ENCODE assay signal across 7 mouse cellular contexts in the genomic region with DNA sequence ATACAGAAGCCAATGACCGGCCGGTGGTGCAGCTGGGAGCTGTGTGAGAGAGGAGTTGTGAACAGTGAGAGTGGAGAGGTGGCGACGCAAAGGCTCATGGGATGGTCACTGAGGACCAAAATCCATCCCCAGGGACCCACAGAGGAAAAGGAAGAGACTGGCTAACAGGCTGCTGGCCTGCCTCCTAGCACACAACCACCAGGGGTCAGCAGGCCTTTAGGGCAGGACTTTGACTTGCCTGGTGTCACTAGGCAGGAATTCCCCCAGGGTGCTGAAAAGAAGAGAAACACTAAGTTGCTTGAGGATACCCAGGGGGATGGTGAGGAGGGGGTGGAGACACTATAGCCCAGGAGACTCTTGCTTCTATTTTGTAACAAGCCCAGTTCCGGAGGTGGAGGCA. TPM values are rescaled to one million over a fixed set of nuclear protein-coding genes. Genes with fewer than 3 reads are reported as not detected.
A peak's percentile ranks its signal among the peaks of the same experiment; 100 is the strongest.
DNase-seq lines count a peak whose midpoint lies in the region; ATAC-seq lines count a peak whose summit lies in the region.

No protein-coding gene starts in this region.

- peaks cover 54% of the 10 kb centered on the region for H3K27me3 ChIP-seq in midbrain, embryonic 10.5 days (ENCODE audit: low read depth, poor library complexity, severe bottlenecking)
- H3K27me3 ChIP-seq in midbrain, embryonic 16.5 days (ENCODE audit: control insufficient read depth, insufficient read depth, low read depth, low read length): peaks cover 4% of the 10 kb centered on the region

- H3K4me1 ChIP-seq in midbrain, embryonic 10.5 days: peaks cover 19% of the 10 kb centered on the region
- H3K4me1 ChIP-seq in midbrain, embryonic 16.5 days (ENCODE audit: control insufficient read depth, insufficient read depth, low read length): peaks cover 9% of the 10 kb centered on the region; the same call in 1 of the 2 replicates

- ATAC-seq in midbrain, embryonic 16.5 days: no peak
- peak; percentile 50 for ATAC-seq in erythroblast, adult 5-6 weeks (replicated peaks; ENCODE audit: low FRiP score, poor library complexity, severe bottlenecking)

- WGBS in midbrain, embryonic 10.5 days: 16% methylated on average over 5 of the region's 5 CpGs
- WGBS in midbrain, embryonic 16.5 days: 28% methylated on average over 5 of the region's 5 CpGs

- no peak overlapping the region for H3K27ac ChIP-seq in midbrain, embryonic 10.5 days (replicated peaks)
- H3K27ac ChIP-seq in midbrain, embryonic 16.5 days (ENCODE audit: low read length): no peak overlapping the region

- H3K4me2 ChIP-seq in midbrain, embryonic 16.5 days (ENCODE audit: low read length): no peak overlapping the region

- 0 out of 2 replicates have a peak overlapping the region, but pooled peaks have one; percentile 12 for H3K4me3 ChIP-seq in midbrain, embryonic 10.5 days
- no peak overlapping the region for H3K4me3 ChIP-seq in midbrain, embryonic 16.5 days (ENCODE audit: low read depth, low read length)

- no peaks in the 10 kb centered on the region for H3K9me3 ChIP-seq in midbrain, embryonic 10.5 days (replicated peaks)
- no peaks in the 10 kb centered on the region for H3K9me3 ChIP-seq in midbrain, embryonic 16.5 days (replicated peaks; ENCODE audit: control insufficient read depth, low read length, poor library complexity, severe bottlenecking)

- H3K36me3 ChIP-seq in midbrain, embryonic 10.5 days: peaks cover 49% of the 10 kb centered on the region
- peaks cover 33% of the 10 kb centered on the region for H3K36me3 ChIP-seq in midbrain, embryonic 16.5 days (ENCODE audit: control insufficient read depth, insufficient read depth, low read length)

- peak; percentile 45 for DNase-seq in midbrain, embryonic 10.5 days (ENCODE audit: low spot score)
- DNase-seq in ZHBTc4 (ENCODE audit: low read depth, low spot score): peak; percentile 69
- peak; percentile 44 to 81 for DNase-seq in kidney, postnatal 36 days
- DNase-seq in naive thymus-derived CD4-positive, alpha-beta T cell, adult 2 months (ENCODE audit: low read depth): peak; percentile 24
- DNase-seq in layer of hippocampus, adult 18-20 months (ENCODE audit: low spot score in 2 of 2): no peak

- H3K9ac ChIP-seq in midbrain, embryonic 16.5 days (ENCODE audit: low read depth, low read length): no peak overlapping the region

RNA-seq across cellular contexts. Expression of a gene that starts 2.0 kb away (rescaled TPM):
- 2.7 and 3.7 TPM in 2 replicates for polyA plus RNA-seq in midbrain, embryonic 10.5 days (2016; fragmentation: Nextera tagmentation; extraction: Ambion mirVana)
- polyA plus RNA-seq in midbrain, embryonic 16.5 days (2015; fragmentation: Nextera tagmentation; extraction: Ambion mirVana): 11.2 and 13.1 TPM in 2 replicates
- total RNA-seq in erythroblast, adult 5-6 weeks (2015; ENCODE audit: low replicate concordance): 35.7 and 39.1 TPM in 2 replicates
- 58.5 and 59.1 TPM in 2 replicates for total RNA-seq in erythroblast, adult 5-6 weeks (2017; ENCODE audit: low replicate concordance)
- 1 to 10 TPM; 5.9 to 6.1 TPM for total RNA-seq in layer of hippocampus, adult 18-20 months (2021)

RNA-seq across cellular contexts. Expression of a gene that starts 7.5 kb away (rescaled TPM):
- 473 and 501 TPM in 2 replicates for polyA plus RNA-seq in midbrain, embryonic 10.5 days (2016; fragmentation: Nextera tagmentation; extraction: Ambion mirVana)
- 304 and 313 TPM in 2 replicates for polyA plus RNA-seq in midbrain, embryonic 16.5 days (2015; fragmentation: Nextera tagmentation; extraction: Ambion mirVana)
- total RNA-seq in erythroblast, adult 5-6 weeks (2015; ENCODE audit: low replicate concordance): 121 and 151 TPM in 2 replicates
- 155 and 185 TPM in 2 replicates for total RNA-seq in erythroblast, adult 5-6 weeks (2017; ENCODE audit: low replicate concordance)
- total RNA-seq in layer of hippocampus, adult 18-20 months (2021): 100 to 1,000 TPM; 195 to 196 TPM

RNA-seq across cellular contexts. Expression of a gene that starts 58.8 kb away (rescaled TPM):
- polyA plus RNA-seq in midbrain, embryonic 10.5 days (2016; fragmentation: Nextera tagmentation; extraction: Ambion mirVana): 138 and 142 TPM in 2 replicates
- 68.0 and 78.3 TPM in 2 replicates for polyA plus RNA-seq in midbrain, embryonic 16.5 days (2015; fragmentation: Nextera tagmentation; extraction: Ambion mirVana)
- 11.1 and 33.4 TPM in 2 replicates for total RNA-seq in erythroblast, adult 5-6 weeks (2015; ENCODE audit: low replicate concordance)
- total RNA-seq in erythroblast, adult 5-6 weeks (2017; ENCODE audit: low replicate concordance): 44.0 and 54.1 TPM in 2 replicates
- 10 to 100 TPM; 91.8 to 94.8 TPM for total RNA-seq in layer of hippocampus, adult 18-20 months (2021)

RNA-seq across cellular contexts. Expression of a gene that starts 58.9 kb away (rescaled TPM):
- polyA plus RNA-seq in midbrain, embryonic 10.5 days (2016; fragmentation: Nextera tagmentation; extraction: Ambion mirVana): 150 and 156 TPM in 2 replicates
- polyA plus RNA-seq in midbrain, embryonic 16.5 days (2015; fragmentation: Nextera tagmentation; extraction: Ambion mirVana): 61.0 and 69.5 TPM in 2 replicates
- total RNA-seq in erythroblast, adult 5-6 weeks (2015; ENCODE audit: low replicate concordance): 71.7 and 81.5 TPM in 2 replicates
- 37.1 and 66.1 TPM in 2 replicates for total RNA-seq in erythroblast, adult 5-6 weeks (2017; ENCODE audit: low replicate concordance)
- total RNA-seq in layer of hippocampus, adult 18-20 months (2021): 10 to 100 TPM; 29.4 to 30.5 TPM

Comparison
In these comparisons a context has a peak if more than half of its experiments do, and no peak if none do; other contexts are left out.
1. DNase-seq: peak in midbrain, embryonic 10.5 days (single experiment), ZHBTc4 (single experiment), kidney, postnatal 36 days (2 of 2) and naive thymus-derived CD4-positive, alpha-beta T cell, adult 2 months (single experiment); none in layer of hippocampus, adult 18-20 months (0 of 2).
2. RNA of a gene that starts 2.0 kb away (total RNA-seq): 35.7 to 59.1 TPM in erythroblast, adult 5-6 weeks; 5.9 to 6.1 TPM in layer of hippocampus, adult 18-20 months; every median in the first group is over 4 times any median in the second.